Mouse (Mus musculus): ENCODE results near the gene Rps28.

The Rps28 gene

DNA sequence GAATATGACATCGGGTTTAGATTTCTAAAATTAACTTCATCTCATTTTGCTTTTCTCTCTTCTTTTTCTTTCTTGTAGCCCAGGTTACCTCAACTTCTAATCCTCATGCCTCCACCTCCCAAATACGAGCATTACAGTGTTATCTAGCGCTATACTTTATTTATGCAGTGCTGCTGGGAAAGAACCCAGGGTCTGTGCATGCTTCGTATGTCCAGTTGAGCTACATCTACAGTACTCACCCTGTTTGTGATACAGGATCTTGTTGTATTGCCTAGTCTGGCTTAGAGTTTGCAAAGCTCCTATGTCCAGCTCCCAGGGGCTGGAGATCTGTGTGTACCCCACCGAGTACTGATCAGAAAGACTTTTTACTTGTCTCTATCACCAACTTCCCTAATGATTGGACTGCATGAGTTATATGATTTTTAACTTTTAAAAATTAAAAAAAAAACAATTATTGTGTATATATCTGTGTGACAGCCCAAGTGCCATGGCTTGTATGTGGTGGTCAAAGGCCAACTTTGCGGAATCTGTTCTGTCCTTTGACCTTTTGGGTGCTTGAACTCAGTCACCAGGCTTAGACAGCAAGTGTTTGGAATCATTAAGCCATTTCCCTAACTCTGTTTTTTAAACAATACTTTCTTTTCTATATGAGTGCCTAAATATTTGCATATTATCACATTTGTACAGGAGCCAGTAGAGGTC lies 50.3 kb downstream of the Rps28 start:
- no peak for DNase-seq (ENCODE audit: low spot score in 2 of 2)

DNA sequence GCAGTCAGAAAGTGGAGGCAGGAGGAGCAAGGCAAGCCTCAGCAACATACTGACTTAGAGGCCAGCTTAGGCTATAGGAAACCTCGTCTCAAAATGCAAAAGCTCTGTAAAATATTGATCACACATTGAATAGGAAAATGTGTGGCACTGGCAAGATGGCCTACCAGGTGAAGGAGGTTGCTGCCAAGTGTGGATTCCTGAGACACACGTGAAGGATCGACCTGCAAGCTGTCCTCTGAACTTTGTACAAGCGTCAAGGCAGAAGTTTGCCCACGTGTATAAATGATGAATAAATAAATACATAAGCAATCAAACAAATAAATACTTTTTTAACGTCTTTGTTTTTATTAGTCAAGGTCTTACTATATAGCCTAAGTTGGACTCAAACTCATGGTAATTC lies 50.9 kb downstream of the Rps28 start:
- no peak for DNase-seq (ENCODE audit: low spot score in 2 of 2)

GRCm38 (mm10) chr17:33771617-33772016 lies 52.7 kb downstream of the Rps28 start:
- DNase-seq (ENCODE audit: low spot score in 2 of 2) = no peak

Measured in frontal cortex, postnatal 10 days (tissue).